Mouse (Mus musculus) urinary bladder, adult 18-20 months (tissue): ENCODE measurements around the gene Ddr2.
A peak's percentile ranks its signal among the peaks of the same experiment; 100 is the strongest.
"Not testable (repeated sequence)": the region's sequence is repeated elsewhere in the genome, so short reads cannot be mapped to it uniquely, and the experiment has no call there.

ENCODE experiments used
- DNase-seq, 2 experiments: peaks; one replicate each; pipeline ENCODE4 v3.0.0; 2022; ENCODE audit warnings: low spot score in 2 of 2, mixed read lengths in 2 of 2

Gene Ddr2

GRCm38 (mm10) chr1:170102814-170103213 lies 7.7 kb downstream of the Ddr2 start:
- not testable (repeated sequence) for DNase-seq

DNA sequence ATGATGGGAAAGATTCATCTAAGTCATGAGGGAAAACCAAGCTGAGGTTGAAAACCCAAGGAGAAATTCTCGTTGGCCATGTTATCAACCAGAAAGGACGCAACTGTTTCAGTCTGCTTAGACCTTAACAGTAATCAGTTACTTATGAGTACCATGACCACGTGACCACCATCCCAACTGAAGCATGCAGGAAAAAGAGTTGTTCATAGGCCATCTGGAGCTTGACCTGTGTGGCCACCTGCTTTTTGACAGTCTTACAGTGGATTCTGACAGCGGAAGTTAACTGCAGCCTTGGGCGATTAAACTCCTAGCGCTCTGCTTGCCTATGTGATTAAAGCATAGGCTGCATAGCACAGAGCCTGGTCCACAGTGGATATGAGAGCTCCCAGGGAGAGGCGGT lies 23.9 kb downstream of the Ddr2 start:
- no peak for DNase-seq

DNA sequence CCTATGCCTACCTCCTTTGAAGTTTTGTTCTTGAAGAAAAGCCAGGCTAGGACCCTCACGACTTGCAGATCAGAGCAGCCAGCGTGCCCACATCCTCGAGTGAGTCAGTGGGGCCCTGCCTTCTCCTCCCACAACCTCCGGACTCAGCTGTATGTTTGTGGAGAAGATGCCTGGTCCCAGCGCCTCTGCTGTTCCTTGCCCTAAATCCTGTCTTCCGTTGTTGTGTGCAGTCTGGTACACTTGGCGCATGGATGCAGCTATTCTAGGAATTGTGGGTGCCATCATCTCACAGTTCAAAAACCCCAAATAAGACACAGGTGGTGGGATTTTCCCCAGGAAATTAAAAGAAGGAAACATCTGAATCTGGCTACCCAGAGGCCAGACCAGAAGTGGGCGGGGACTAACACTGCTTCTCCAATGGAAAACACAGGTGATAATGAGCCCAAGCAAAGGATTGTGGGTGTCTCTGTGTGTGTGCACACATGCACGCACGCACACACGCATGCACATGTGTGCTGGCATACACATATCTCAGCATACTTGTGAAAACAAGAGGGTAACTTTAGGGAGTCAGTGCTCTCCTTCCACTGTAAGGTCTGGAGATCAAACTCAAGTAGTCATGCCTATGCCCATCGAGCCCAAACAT lies 26.3 kb downstream of the Ddr2 start:
- DNase-seq, result no peak

GRCm38 (mm10) chr1:170080907-170081306 lies 29.7 kb downstream of the Ddr2 start:
- DNase-seq, result no peak

DNA sequence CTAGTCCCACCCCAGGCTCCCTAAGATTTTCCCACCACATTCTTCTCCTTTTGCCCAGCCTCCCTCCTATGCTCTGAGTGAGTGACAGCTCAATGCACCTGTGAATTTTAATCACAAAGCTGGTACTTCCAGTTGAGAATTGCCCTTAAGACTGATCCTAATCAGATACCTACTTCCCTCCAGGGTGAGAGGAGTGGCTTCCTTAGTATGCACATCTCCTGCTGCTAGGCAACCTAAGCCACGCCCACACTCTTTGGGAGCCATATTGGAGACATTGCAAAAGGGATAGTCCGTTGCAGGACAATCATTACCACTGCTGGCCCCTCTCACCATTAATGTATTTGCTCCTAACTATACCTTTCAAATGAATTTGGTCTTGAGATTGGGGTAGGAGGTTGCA lies 31.1 kb downstream of the Ddr2 start:
- no peak for DNase-seq

GRCm38 (mm10) chr1:170076339-170076738 lies 34.2 kb downstream of the Ddr2 start:
- no peak for DNase-seq

DNA sequence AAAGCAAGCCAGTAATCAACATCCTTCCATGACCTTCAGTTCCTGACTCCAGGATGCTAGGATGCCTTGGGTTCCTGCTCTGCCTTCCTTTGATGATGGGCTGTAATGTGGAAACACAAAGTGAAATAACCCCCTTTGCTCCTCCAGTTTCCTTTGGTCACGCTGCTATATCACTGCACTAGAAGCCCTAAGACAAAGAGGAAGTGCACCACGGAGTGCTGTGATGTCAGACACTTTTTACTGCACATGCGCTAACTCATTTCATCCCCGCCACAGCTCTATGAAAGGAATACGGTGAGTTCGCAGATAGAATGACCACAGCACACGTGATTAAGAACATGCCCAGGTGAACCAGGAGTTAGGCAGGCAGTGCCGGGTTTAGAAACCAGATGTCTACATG lies 36.8 kb downstream of the Ddr2 start:
- DNase-seq, result no peak

DNA sequence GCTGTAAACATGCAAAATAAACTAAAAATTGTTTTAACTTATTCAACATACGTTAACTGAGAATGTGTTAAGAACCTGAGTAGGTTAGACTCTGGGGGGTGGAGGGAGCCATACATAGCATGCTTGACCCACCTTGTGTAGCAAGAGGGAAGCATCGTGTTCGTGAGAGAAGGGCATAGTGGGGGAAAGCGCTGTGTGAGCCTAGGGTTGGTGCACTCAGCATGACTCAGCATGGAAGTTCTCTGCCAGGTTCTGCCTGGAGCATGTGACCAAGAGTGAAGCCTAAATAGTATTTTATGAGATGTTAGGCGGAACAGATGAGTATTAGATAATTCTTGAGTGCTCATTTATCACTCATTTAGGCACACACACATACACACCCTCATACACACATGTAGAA lies 41.4 kb downstream of the Ddr2 start:
- no peak for DNase-seq

GRCm38 (mm10) chr1:170065931-170066330 lies 44.6 kb downstream of the Ddr2 start:
- DNase-seq, result no peak

DNA sequence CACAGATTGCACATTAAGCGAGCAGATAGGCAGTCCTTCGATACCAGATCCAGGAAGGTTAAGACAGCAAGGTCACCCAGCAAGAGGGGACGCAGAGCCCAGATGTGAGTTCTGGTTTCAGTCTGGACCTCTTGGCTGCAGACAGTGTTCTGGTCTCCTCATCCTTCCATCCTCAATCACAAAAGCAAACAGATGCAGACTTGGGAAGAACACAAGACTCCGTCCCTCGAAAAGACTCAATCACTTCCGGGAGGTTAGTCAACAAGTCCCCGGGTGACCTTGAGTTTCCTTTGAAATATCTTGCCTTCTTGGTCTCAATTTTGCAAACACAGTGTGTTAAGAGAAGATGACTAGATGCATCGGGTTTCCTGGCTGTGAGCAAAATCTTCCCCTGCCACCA lies 45.6 kb downstream of the Ddr2 start:
- no peak for DNase-seq

GRCm38 (mm10) chr1:170064083-170064494 lies 46.5 kb downstream of the Ddr2 start:
- peak in 1 of 2 experiments; percentile 58 for DNase-seq

DNA sequence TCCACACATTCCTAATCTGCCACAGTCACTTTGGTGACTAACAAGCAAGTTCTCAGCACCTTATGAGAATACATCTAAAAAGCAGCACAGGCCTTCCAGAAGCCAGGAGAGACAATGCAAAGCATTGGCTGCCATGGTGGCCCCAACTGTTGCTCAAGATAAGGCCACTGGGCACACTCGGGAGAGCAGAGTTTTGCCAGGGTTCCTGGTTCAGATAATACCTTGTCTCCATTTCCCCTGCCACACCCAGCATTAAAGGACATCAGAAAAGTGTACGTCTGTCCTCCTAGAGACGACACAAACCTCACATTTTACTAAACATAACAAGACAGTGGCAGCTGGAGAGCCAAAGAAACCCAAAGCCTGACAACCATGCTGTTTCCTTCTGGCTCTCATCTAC lies 50.3 kb downstream of the Ddr2 start:
- DNase-seq, result no peak

DNA sequence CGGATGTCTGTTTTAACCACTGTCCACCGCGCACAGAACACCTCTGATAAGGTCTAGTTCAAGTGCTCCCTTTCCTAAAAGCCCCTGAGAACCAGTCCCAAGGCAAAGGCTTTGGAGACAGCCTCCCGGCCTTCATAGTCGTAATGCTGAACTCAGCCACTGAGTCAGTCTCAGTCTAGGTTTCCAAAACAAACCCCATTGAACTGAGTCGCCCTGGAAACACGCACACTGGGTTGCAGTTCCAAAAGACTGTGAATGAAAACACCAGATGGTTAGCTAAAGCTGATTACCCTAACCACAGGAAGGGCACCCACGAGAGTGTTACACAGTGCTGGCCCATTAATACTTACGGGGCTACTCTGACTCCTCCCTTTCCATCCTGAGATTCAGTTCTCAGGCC lies 51.2 kb downstream of the Ddr2 start:
- DNase-seq, result no peak

DNA sequence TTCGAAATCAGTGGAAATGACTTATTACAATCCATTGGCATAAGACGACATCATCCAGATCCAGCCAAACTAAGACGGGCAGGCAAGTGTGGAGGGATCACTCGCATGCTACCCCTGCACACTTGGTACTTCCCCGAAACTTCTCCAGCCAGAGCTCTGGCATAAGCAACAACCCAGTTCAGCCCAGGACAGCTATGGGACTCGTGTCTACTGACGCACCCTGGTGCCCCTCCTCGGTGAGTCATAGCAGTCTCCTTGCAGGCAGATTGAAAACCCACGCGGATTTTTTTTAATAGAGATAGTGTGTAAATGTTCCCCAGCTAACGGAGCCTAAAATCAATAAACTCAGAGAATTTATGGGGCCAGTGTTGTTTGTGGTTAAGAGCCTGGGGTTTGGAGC lies 52.5 kb downstream of the Ddr2 start:
- DNase-seq, result peak in 1 of 2 experiments; percentile 75

DNA sequence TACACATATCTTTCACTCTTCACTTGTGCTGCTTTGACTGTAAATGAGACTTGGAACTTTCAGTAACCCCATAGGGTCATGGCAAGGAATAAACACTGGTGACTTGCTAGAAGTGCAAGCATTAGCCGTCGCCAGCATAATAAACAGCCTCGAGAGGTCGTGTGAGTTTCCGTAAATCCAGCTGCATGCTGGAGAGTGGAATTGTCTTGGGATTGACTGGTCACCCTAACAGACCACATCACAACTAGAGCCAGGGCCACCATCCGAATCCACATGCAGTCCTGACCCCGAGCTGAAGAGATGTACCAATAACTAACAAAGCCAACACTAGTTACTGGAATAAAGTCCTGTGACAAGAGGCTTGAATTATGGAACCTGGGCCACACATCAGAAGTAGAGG lies 53.0 kb downstream of the Ddr2 start:
- DNase-seq, result no peak

- DNase-seq, result no peak
Measured at GRCm38 (mm10) chr1:170056921-170057320, 53.6 kb downstream of the Ddr2 start.

- DNase-seq, result no peak
Measured at GRCm38 (mm10) chr1:170056214-170056613, 54.3 kb downstream of the Ddr2 start.

- no peak for DNase-seq
Measured at GRCm38 (mm10) chr1:170052469-170053065, 58.0 kb downstream of the Ddr2 start.

GRCm38 (mm10) chr1:170051631-170052177 lies 58.9 kb downstream of the Ddr2 start:
- DNase-seq, result no peak

DNA sequence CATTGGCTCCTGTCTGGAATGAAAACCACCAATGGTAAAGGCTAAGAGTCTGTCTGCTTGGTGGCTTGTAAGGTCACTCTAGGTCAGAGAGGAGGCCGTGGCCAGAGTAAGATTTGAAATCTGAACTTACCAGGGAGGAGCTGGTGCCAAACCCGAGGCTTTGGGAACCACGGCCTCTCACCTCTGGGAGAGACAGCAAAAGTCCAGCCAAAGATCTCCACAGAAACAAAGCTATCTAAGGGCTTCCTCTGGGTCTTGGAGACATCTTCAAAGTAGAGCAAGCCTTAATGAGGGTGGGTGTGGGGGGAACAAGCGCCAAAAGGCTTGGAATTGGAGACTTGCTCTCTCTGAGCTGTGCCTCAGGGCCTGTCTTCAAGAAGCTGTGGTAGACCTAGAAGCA lies 62.1 kb downstream of the Ddr2 start:
- no peak for DNase-seq

DNA sequence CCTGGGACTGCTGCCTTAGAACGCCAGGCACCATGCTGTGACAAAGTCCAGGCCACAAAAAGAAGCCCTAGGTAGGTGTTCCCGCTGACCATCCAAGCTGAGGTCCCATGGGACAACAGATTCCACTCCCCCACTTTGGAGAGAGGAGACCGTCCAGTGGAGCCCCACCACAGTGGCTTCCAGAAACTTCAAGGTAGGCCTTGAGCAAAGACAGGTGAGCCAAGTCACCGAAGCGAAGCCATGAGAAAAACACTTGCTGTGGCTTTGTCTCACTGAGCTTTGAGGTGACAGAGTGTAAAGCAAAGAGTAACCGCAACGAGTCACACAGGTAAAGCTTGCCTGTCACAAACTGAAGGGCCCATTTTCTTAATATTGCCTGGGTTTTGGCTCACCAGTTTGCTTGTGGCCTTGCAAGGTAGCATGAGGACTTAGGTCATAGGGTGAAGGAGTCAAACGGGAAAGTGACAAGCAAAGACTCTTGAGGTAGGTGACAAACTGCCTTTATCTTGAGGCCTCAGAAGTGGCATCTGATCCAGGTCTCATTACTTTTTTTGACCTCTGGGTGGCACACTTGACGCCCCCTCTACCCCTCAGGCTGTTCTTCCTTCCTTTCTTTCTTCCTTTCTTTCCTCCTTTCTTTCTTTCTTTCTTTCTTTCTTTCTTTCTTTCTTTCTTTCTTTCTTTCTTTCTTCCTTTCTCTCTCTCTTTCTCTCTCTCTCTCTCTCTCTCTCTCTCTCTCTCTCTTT lies 65.7 kb downstream of the Ddr2 start:
- no peak for DNase-seq

DNA sequence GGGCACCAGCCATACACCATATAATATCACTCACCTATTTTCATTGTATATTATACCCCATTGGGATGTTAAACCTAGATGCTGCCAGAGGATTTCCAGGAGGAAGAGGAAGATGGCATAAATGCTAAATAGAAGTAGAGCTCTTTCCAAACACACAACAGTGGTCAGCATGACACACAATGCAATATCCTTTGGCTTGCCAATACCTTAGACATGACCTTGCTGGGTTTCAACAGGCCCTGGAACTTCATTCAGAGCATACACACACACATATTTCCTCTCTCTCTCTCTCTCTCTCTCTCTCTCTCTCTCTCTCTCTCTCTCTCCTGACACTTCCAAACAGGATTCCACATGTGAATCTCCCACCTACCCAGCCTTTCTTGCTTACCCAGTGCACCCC lies 66.8 kb downstream of the Ddr2 start:
- no peak for DNase-seq

GRCm38 (mm10) chr1:170042996-170043395 lies 67.6 kb downstream of the Ddr2 start:
- DNase-seq, result no peak
